ENCODE assay signal across 10 mouse cellular contexts in the genomic region with DNA sequence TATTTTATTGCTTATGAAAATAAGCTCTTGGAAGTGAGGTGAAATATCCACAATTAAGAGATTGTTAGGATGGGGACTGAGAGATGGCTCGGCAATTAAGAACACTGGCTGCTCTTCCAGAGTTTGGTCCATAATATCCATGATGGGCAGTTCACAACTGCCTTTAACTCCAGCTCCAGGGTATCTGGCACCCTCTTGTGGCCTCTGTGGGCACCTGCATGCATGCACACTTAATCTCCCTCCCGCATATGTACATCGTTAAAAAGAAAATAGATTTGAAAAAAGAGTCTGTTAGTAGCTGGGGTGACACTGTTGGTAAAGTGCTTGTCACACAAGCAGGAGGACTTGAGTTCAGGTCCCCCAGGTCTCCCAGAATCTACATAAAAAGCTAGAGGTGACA. TPM values are rescaled to one million over a fixed set of nuclear protein-coding genes. Genes with fewer than 3 reads are reported as not detected.
DNase-seq lines count a peak whose midpoint lies in the region; ATAC-seq and TF ChIP-seq lines count a peak whose summit lies in the region.
"Had no signal": no experiment of that assay in that cellular context is flagged by ENCODE, and none has a peak within 500 bp of the region (broad histone marks: within the 10 kb centered on the region; RNA-seq: fewer than 3 reads in every experiment).

No protein-coding gene starts in this region.

- TF ChIP-seq CTCF in intestine, postnatal 0 days (IDR thresholded peaks at IDR 0.05; ENCODE audit: low read depth) = peak; percentile 89

- no peak overlapping the region for H3K27ac ChIP-seq in intestine, postnatal 0 days (ENCODE audit: low read depth, low read length)
- H3K27ac ChIP-seq in limb, embryonic 11.5 days (replicated peaks; ENCODE audit: low read depth, low read length) = no peak overlapping the region
- H3K27ac ChIP-seq: heart, embryonic 13.5 days; stomach, embryonic 15.5 days had no signal

- H3K36me3 ChIP-seq in intestine, postnatal 0 days (ENCODE audit: control insufficient read depth, insufficient read depth) = no peaks in the 10 kb centered on the region
- H3K36me3 ChIP-seq in limb, embryonic 11.5 days (ENCODE audit: control insufficient read depth, insufficient read depth, low read length) = no peaks in the 10 kb centered on the region
- H3K36me3 ChIP-seq: heart, embryonic 13.5 days; stomach, embryonic 15.5 days had no signal

- 0 out of 2 replicates have a peak, but pooled peaks have one; percentile 49 for ATAC-seq in erythroblast, adult 5-6 weeks (replicated peaks; ENCODE audit: low FRiP score, poor library complexity, severe bottlenecking)
- ATAC-seq in intestine, postnatal 0 days = no peak
- no peak for ATAC-seq in limb, embryonic 11.5 days (ENCODE audit: insufficient number of reproducible peaks, low FRiP score, low TSS enrichment, low read depth)
- no peak for ATAC-seq in erythroid progenitor cell, adult 5-6 weeks (replicated peaks; ENCODE audit: low FRiP score, poor library complexity, severe bottlenecking)

- peak; percentile 9 for DNase-seq in 3134 (ENCODE audit: extremely low read depth, insufficient read length, low spot score)
- peak; percentile 36 for DNase-seq in CD4-positive helper T cell, adult 2 months (ENCODE audit: low read depth, low spot score)
- peak; percentile 44 to 50 for DNase-seq in adrenal gland, postnatal 36 days
- DNase-seq in limb, embryonic 11.5 days (ENCODE audit: low spot score) = peak; percentile 43
- DNase-seq in ovary, postnatal 36 days (ENCODE audit: low spot score) = peak; percentile 37

- 21% methylated on average over 3 of the region's 3 CpGs for WGBS in intestine, postnatal 0 days
- WGBS in limb, embryonic 11.5 days = 31% methylated on average over 3 of the region's 3 CpGs

- no peak overlapping the region for H3K4me3 ChIP-seq in intestine, postnatal 0 days (ENCODE audit: low read depth, low read length)
- no peak overlapping the region for H3K4me3 ChIP-seq in limb, embryonic 11.5 days (ENCODE audit: low read depth, low read length)
- H3K4me3 ChIP-seq: heart, embryonic 13.5 days; stomach, embryonic 15.5 days had no signal

- H3K27me3 ChIP-seq in intestine, postnatal 0 days (replicated peaks; ENCODE audit: control insufficient read depth, insufficient read depth, low read length) = no peaks in the 10 kb centered on the region
- no peaks in the 10 kb centered on the region for H3K27me3 ChIP-seq in limb, embryonic 11.5 days (ENCODE audit: control insufficient read depth, insufficient read depth, low read length)
- H3K27me3 ChIP-seq: stomach, embryonic 15.5 days had no signal

- H3K4me2 ChIP-seq in intestine, postnatal 0 days (replicated peaks; ENCODE audit: low read depth) = no peak overlapping the region
- no peak overlapping the region for H3K4me2 ChIP-seq in limb, embryonic 11.5 days (ENCODE audit: low read depth, severe bottlenecking)
- H3K4me2 ChIP-seq: heart, embryonic 13.5 days; stomach, embryonic 15.5 days had no signal

- no peaks in the 10 kb centered on the region for H3K9me3 ChIP-seq in intestine, postnatal 0 days (ENCODE audit: control insufficient read depth)
- no peaks in the 10 kb centered on the region for H3K9me3 ChIP-seq in limb, embryonic 11.5 days (ENCODE audit: control insufficient read depth, low read length)
- H3K9me3 ChIP-seq: heart, embryonic 13.5 days; stomach, embryonic 15.5 days had no signal

- no peak overlapping the region for H3K9ac ChIP-seq in intestine, postnatal 0 days (ENCODE audit: low read depth, low read length)
- H3K9ac ChIP-seq in limb, embryonic 11.5 days (ENCODE audit: low read length) = no peak overlapping the region
- H3K9ac ChIP-seq: heart, embryonic 13.5 days; stomach, embryonic 15.5 days had no signal

- H3K4me1 ChIP-seq in intestine, postnatal 0 days (replicated peaks; ENCODE audit: control insufficient read depth, insufficient read depth, low read length) = no peaks in the 10 kb centered on the region
- H3K4me1 ChIP-seq in limb, embryonic 11.5 days (ENCODE audit: control insufficient read depth, insufficient read depth, low read length) = no peaks in the 10 kb centered on the region
- H3K4me1 ChIP-seq: heart, embryonic 13.5 days; stomach, embryonic 15.5 days had no signal

RNA-seq across cellular contexts. Expression of a gene that starts 45.8 kb away (rescaled TPM):
- 10 to 100 TPM; 22.7 to 26.8 TPM for total RNA-seq in adrenal gland, postnatal 36 days (2021)
- total RNA-seq in erythroblast, adult 5-6 weeks (2015; ENCODE audit: low replicate concordance) = 3.3 and 4.8 TPM in 2 replicates
- 2.8 and 6.0 TPM in 2 replicates for total RNA-seq in erythroblast, adult 5-6 weeks (2017; ENCODE audit: low replicate concordance)
- polyA plus RNA-seq in intestine, postnatal 0 days (2015; fragmentation: Nextera tagmentation; extraction: Ambion mirVana) = 8.5 and 9.2 TPM in 2 replicates
- 28.7 and 31.0 TPM in 2 replicates for polyA plus RNA-seq in limb, embryonic 11.5 days (2014; fragmentation: Nextera tagmentation; extraction: Ambion mirVana)
- total RNA-seq in erythroid progenitor cell, adult 5-6 weeks (2015; ENCODE audit: low replicate concordance) = 0.42 and 2.2 TPM in 2 replicates
- 0.23 and 1.3 TPM in 2 replicates for total RNA-seq in erythroid progenitor cell, adult 5-6 weeks (2017; ENCODE audit: low replicate concordance)

RNA-seq across cellular contexts. Expression of a gene that starts 54.4 kb away (rescaled TPM):
- 10 to 100 TPM; 23.4 to 34.4 TPM for total RNA-seq in adrenal gland, postnatal 36 days (2021)
- not detected in 2 replicates for total RNA-seq in erythroblast, adult 5-6 weeks (2015; ENCODE audit: low replicate concordance)
- not detected in 2 replicates for total RNA-seq in erythroblast, adult 5-6 weeks (2017; ENCODE audit: low replicate concordance)
- 4.1 and 5.1 TPM in 2 replicates for polyA plus RNA-seq in intestine, postnatal 0 days (2015; fragmentation: Nextera tagmentation; extraction: Ambion mirVana)
- polyA plus RNA-seq in limb, embryonic 11.5 days (2014; fragmentation: Nextera tagmentation; extraction: Ambion mirVana) = 1.4 TPM in 2 replicates
- total RNA-seq in erythroid progenitor cell, adult 5-6 weeks (2015; ENCODE audit: low replicate concordance) = not detected in 2 replicates
- total RNA-seq in erythroid progenitor cell, adult 5-6 weeks (2017; ENCODE audit: low replicate concordance) = not detected in 2 replicates

Comparison
In these comparisons a context has a peak if more than half of its experiments do, and no peak if none do; other contexts are left out.
1. RNA of a gene that starts 54.4 kb away (total RNA-seq): 23.4 to 34.4 TPM in adrenal gland, postnatal 36 days; not detected in erythroblast, adult 5-6 weeks and not detected in erythroid progenitor cell, adult 5-6 weeks; every median in the first group is over 10 times any median in the second.
2. Peak in every context shown above with its lines, with median percentiles within 50 percentile points of each other: DNase-seq.